Mouse (Mus musculus): ENCODE data around the gene Tead3. TPM values are rescaled to one million over a fixed set of nuclear protein-coding genes. Genes with fewer than 3 reads are reported as not detected.
"Not testable (repeated sequence)": the region's sequence is repeated elsewhere in the genome, so short reads cannot be mapped to it uniquely, and the experiment has no call there.

Gene Tead3
- polyA plus RNA-seq, 1 experiment from 2014 or later, result 7.2 TPM

DNA sequence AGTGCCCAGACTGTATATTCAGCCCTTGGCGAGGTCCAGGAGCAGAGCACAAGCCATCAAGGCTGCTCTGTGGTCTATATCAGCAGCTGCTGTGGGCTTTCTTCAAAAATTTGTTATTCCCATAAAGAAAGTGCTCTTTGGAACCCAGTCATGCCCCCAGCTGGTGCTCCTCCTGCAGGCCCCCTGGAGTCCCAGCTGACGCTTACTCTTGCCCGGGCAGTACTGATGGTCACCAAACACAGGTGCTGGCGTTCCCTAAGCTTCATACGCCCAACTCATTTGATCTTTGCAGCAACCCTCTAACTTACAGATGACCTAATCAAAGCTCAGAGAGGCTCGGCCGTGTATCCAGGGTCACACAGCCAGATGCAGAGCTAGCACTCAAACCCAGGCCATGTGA is 13.1 kb downstream of the Tead3 start:
- 90% methylated on average over 7 of the region's 7 CpGs for WGBS
- H3K27ac ChIP-seq (replicated peaks in 1 of 2; ENCODE audit: control insufficient read depth in 1 of 2, insufficient read depth in 1 of 2, low read depth in 2 of 2, low read length in 2 of 2), result no peak overlapping the region
- H3K27me3 ChIP-seq (ENCODE audit: control insufficient read depth, insufficient read depth, low read length), result no peaks in the 10 kb centered on the region
- H3K36me3 ChIP-seq (ENCODE audit: control insufficient read depth, insufficient read depth, low read length), result peaks cover 56% of the 10 kb centered on the region
- no peak overlapping the region for H3K4me2 ChIP-seq (ENCODE audit: low read length)
- H3K9ac ChIP-seq (ENCODE audit: low read length), result no peak overlapping the region
- H3K9me3 ChIP-seq (ENCODE audit: control insufficient read depth, low read length), result no peaks in the 10 kb centered on the region
- H3K4me3 ChIP-seq (ENCODE audit: control insufficient read depth in 1 of 2, insufficient read depth in 1 of 2, low read depth in 1 of 2, low read length in 2 of 2), result no peak overlapping the region
- peaks cover 27 to 41% of the 10 kb centered on the region in 2 experiments for H3K4me1 ChIP-seq (ENCODE audit: control insufficient read depth in 2 of 2, insufficient read depth in 2 of 2, low read length in 2 of 2)
- no peak for ATAC-seq (ENCODE audit: insufficient number of reproducible peaks, insufficient read depth, low FRiP score, low read depth)

GRCm38 (mm10) chr17:28335267-28335666 is 15.3 kb downstream of the Tead3 start:
- H3K9me3 ChIP-seq (ENCODE audit: control insufficient read depth, low read length), result no peaks in the 10 kb centered on the region
- no peak overlapping the region for H3K27ac ChIP-seq (replicated peaks in 1 of 2; ENCODE audit: control insufficient read depth in 1 of 2, insufficient read depth in 1 of 2, low read depth in 2 of 2, low read length in 2 of 2)
- H3K4me1 ChIP-seq (ENCODE audit: control insufficient read depth in 2 of 2, insufficient read depth in 2 of 2, low read length in 2 of 2), result peaks cover 21 to 33% of the 10 kb centered on the region in 2 experiments
- H3K4me2 ChIP-seq (ENCODE audit: low read length), result no peak overlapping the region
- WGBS, result 74% methylated on average over 10 of the region's 10 CpGs
- H3K9ac ChIP-seq (ENCODE audit: low read length), result no peak overlapping the region
- no peaks in the 10 kb centered on the region for H3K27me3 ChIP-seq (ENCODE audit: control insufficient read depth, insufficient read depth, low read length)
- peaks cover 78% of the 10 kb centered on the region for H3K36me3 ChIP-seq (ENCODE audit: control insufficient read depth, insufficient read depth, low read length)
- ATAC-seq (ENCODE audit: insufficient number of reproducible peaks, insufficient read depth, low FRiP score, low read depth), result no peak
- no peak overlapping the region for H3K4me3 ChIP-seq (ENCODE audit: control insufficient read depth in 1 of 2, insufficient read depth in 1 of 2, low read depth in 1 of 2, low read length in 2 of 2)

DNA sequence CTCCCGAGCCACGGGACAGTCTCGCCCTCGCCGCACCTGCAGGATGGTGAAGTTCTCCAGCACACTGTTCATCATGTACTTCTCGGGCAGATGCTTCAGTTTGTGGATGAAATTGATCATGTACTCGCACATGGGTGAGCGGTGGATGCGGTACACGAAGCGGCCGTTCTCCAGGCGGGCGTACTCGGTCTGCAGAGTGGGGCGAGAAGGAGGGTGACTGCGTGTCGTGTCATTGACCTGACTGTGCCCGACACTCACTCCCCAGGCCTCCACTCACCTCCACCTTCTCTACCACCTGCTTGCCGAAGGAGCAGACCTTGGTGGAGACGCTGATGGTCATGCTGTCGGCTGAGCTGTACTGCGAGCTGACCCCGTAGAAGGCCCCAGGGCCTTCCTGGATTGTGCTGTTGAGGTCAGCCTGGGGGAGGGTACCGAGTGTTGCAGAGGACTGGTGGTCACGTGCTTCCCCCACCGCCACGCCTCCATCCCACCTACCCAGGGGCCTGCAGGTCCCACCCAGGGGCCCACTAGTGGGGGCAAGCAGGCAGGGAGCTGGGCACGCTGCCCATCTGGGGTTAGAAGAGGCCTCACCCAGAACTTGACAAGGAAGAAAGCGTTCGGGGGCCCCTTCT is 17.6 kb downstream of the Tead3 start:
- Histone ChIP-seq H3K27me3 (ENCODE audit: control insufficient read depth, insufficient read depth, low read length) (no peaks in the 10 kb centered on the region), H3K36me3 (ENCODE audit: control insufficient read depth, insufficient read depth, low read length) (peaks cover 68% of the 10 kb centered on the region), H3K9me3 (ENCODE audit: control insufficient read depth, low read length) (no peaks in the 10 kb centered on the region), H3K27ac (replicated peaks in 1 of 2; ENCODE audit: control insufficient read depth in 1 of 2, insufficient read depth in 1 of 2, low read depth in 2 of 2, low read length in 2 of 2) (peak overlapping the region; percentile 11 to 23; a peak in 1 of 4 replicates), H3K4me2 (ENCODE audit: low read length) (peak overlapping the region; percentile 31), H3K9ac (ENCODE audit: low read length) (peak overlapping the region; percentile 22; the same call in 1 of the 2 replicates), H3K4me1 (ENCODE audit: control insufficient read depth in 2 of 2, insufficient read depth in 2 of 2, low read length in 2 of 2) (peaks cover 27 to 38% of the 10 kb centered on the region in 2 experiments), H3K4me3 (ENCODE audit: control insufficient read depth in 1 of 2, insufficient read depth in 1 of 2, low read depth in 1 of 2, low read length in 2 of 2) (no peak overlapping the region)
- 51% methylated on average over 31 of the region's 31 CpGs for WGBS
- ATAC-seq (ENCODE audit: insufficient number of reproducible peaks, insufficient read depth, low FRiP score, low read depth), result no peak; the same call in 1 of the 2 replicates

DNA sequence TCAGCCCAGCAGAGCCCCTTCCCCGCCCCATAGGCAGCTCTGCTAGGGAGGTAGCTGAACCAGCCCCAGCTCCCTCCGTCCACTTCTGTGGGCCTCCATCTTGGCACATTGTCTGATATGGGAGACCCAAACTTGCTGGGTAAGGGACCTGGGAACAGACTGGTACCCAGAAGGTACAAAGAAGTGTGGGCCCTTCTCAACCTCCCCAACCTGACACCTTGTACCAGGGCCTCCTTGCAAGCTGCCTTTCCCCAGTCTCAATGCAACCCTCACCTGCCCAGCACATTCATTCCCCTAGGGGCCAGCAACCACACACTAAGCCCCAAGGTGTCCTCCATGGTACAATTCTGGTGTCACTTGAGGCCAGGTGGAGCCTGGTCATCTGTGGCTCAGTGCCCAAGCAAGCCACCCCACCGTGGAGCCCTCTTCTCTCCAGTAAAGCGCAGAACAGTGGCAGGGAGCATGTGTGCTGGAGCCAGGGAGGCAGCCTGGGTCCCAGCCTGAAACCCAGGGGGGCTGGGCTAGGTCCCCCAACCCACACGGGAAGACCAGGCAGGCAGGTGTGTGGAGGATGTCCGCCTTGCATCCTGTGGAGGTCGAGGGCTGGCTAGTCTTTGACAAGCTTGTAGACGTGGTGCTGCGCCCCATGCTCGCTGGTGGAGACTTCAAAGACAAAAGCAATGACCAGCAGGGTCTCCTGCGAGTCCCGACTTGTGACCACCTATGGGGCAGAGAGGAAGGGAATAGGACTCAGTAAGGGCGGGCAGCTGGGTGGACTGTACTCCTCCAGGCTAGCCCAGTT is 18.3 kb downstream of the Tead3 start:
- H3K27ac ChIP-seq (replicated peaks in 1 of 2; ENCODE audit: control insufficient read depth in 1 of 2, insufficient read depth in 1 of 2, low read depth in 2 of 2, low read length in 2 of 2), result 0 out of 4 replicates have a peak overlapping the region, but pooled peaks of 1 of the 2 experiments have one; percentile 11
- no peak overlapping the region for H3K4me3 ChIP-seq (ENCODE audit: control insufficient read depth in 1 of 2, insufficient read depth in 1 of 2, low read depth in 1 of 2, low read length in 2 of 2)
- no peak overlapping the region; the same call in 1 of the 2 replicates for H3K9ac ChIP-seq (ENCODE audit: low read length)
- no peak overlapping the region for H3K4me2 ChIP-seq (ENCODE audit: low read length)
- no peaks in the 10 kb centered on the region for H3K9me3 ChIP-seq (ENCODE audit: control insufficient read depth, low read length)
- peaks cover 33 to 45% of the 10 kb centered on the region in 2 experiments for H3K4me1 ChIP-seq (ENCODE audit: control insufficient read depth in 2 of 2, insufficient read depth in 2 of 2, low read length in 2 of 2)
- no peaks in the 10 kb centered on the region for H3K27me3 ChIP-seq (ENCODE audit: control insufficient read depth, insufficient read depth, low read length)
- peaks cover 61% of the 10 kb centered on the region for H3K36me3 ChIP-seq (ENCODE audit: control insufficient read depth, insufficient read depth, low read length)
- WGBS, result 52% methylated on average over 12 of the region's 13 CpGs
- ATAC-seq (ENCODE audit: insufficient number of reproducible peaks, insufficient read depth, low FRiP score, low read depth), result no peak

DNA sequence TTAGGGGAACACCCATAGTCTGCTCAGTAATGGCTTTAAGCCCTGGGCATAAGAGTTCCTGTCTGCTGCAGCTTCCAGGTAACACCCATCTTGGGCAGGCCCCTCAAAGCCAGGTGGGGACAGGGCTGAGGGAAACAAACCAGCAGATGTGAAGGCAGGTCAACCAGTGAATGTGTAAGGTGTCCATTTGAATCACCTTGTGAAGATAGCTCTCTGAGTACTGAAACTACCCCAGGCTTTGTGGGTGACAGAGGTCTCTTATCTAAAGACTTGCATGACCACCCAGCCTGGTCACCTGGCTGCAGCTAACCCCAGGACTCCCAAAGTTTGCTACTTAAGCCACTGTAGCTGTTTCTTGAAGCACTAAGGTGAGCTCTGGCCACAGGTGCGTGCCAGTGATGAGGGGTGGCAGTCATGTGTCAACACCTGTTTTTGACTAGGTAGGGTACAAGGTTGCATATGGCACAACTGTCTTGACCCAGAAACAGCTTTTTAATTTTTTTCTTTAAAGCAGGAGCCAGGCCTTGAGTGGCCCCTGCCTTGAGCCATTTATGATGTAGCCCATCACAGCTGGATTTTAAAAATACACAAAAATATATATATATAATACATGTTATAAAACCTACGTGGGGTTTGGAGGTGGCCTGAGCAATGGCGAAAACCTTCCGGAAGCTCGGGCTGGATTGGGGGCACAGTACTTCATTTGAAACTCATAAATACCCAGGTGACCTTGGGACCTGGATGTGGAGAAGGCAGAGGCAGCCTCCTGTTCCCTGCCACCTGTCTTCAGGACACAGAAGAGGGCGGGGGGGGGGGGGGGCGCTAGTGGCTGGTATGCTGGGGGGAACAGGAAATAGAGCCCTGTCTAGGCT is 19.1 kb downstream of the Tead3 start:
- Histone ChIP-seq H3K4me1 (ENCODE audit: control insufficient read depth in 2 of 2, insufficient read depth in 2 of 2, low read length in 2 of 2) (peaks cover 34 to 45% of the 10 kb centered on the region in 2 experiments), H3K4me3 (ENCODE audit: control insufficient read depth in 1 of 2, insufficient read depth in 1 of 2, low read depth in 1 of 2, low read length in 2 of 2) (no peak overlapping the region), H3K9me3 (ENCODE audit: control insufficient read depth, low read length) (no peaks in the 10 kb centered on the region), H3K4me2 (ENCODE audit: low read length) (no peak overlapping the region), H3K27ac (replicated peaks in 1 of 2; ENCODE audit: control insufficient read depth in 1 of 2, insufficient read depth in 1 of 2, low read depth in 2 of 2, low read length in 2 of 2) (0 out of 4 replicates have a peak overlapping the region, but pooled peaks of 1 of the 2 experiments have one; percentile 3), H3K36me3 (ENCODE audit: control insufficient read depth, insufficient read depth, low read length) (peaks cover 59% of the 10 kb centered on the region), H3K9ac (ENCODE audit: low read length) (no peak overlapping the region; the same call in 1 of the 2 replicates), H3K27me3 (ENCODE audit: control insufficient read depth, insufficient read depth, low read length) (no peaks in the 10 kb centered on the region)
- ATAC-seq (ENCODE audit: insufficient number of reproducible peaks, insufficient read depth, low FRiP score, low read depth), result no peak
- 49% methylated on average over 5 of the region's 7 CpGs for WGBS

- Histone ChIP-seq H3K4me2 (ENCODE audit: low read length) (peak overlapping the region; percentile 93), H3K36me3 (ENCODE audit: control insufficient read depth, insufficient read depth, low read length) (peaks cover 52% of the 10 kb centered on the region), H3K4me1 (ENCODE audit: control insufficient read depth in 2 of 2, insufficient read depth in 2 of 2, low read length in 2 of 2) (peaks cover 34 to 45% of the 10 kb centered on the region in 2 experiments)
- H3K9ac ChIP-seq (ENCODE audit: low read length); H3K27me3 ChIP-seq (ENCODE audit: control insufficient read depth, insufficient read depth, low read length); H3K27ac ChIP-seq (replicated peaks in 1 of 2; ENCODE audit: control insufficient read depth in 1 of 2, insufficient read depth in 1 of 2, low read depth in 2 of 2, low read length in 2 of 2); H3K9me3 ChIP-seq (ENCODE audit: control insufficient read depth, low read length); H3K4me3 ChIP-seq (ENCODE audit: control insufficient read depth in 1 of 2, insufficient read depth in 1 of 2, low read depth in 1 of 2, low read length in 2 of 2); ATAC-seq (ENCODE audit: insufficient number of reproducible peaks, insufficient read depth, low FRiP score, low read depth): not testable (repeated sequence)
- 64% methylated on average over 6 of the region's 8 CpGs for WGBS
Measured at GRCm38 (mm10) chr17:28330590-28330989, 20.0 kb downstream of the Tead3 start.

DNA sequence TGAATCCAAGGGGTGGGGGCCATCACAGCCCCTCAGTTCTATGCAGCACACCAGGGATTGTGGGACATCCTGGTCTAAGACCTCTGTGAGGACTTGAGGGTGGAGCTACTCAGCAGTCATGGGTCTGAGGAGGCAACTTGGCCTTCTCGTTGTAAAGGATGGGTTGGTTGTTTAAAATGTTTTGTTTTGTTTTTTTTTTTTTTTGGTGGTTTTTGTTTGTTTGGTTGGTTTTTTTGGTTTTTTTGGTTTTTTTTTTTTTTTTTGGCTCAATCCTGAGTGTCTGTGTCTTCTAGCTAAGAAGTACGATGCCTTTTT is 20.4 kb downstream of the Tead3 start:
- peak overlapping the region; percentile 98 for H3K9ac ChIP-seq (ENCODE audit: low read length)
- peak overlapping the region in 1 of 2 experiments; percentile 91; a peak in 1 of 4 replicates for H3K27ac ChIP-seq (replicated peaks in 1 of 2; ENCODE audit: control insufficient read depth in 1 of 2, insufficient read depth in 1 of 2, low read depth in 2 of 2, low read length in 2 of 2)
- peak overlapping the region; percentile 85 to 88; a peak in 3 of 4 replicates for H3K4me3 ChIP-seq (ENCODE audit: control insufficient read depth in 1 of 2, insufficient read depth in 1 of 2, low read depth in 1 of 2, low read length in 2 of 2)
- no peaks in the 10 kb centered on the region for H3K9me3 ChIP-seq (ENCODE audit: control insufficient read depth, low read length)
- WGBS, result 56% methylated on average over 2 of the region's 2 CpGs
- peaks cover 48% of the 10 kb centered on the region for H3K36me3 ChIP-seq (ENCODE audit: control insufficient read depth, insufficient read depth, low read length)
- peak overlapping the region; percentile 93 for H3K4me2 ChIP-seq (ENCODE audit: low read length)
- H3K27me3 ChIP-seq (ENCODE audit: control insufficient read depth, insufficient read depth, low read length), result no peaks in the 10 kb centered on the region
- peaks cover 34 to 45% of the 10 kb centered on the region in 2 experiments for H3K4me1 ChIP-seq (ENCODE audit: control insufficient read depth in 2 of 2, insufficient read depth in 2 of 2, low read length in 2 of 2)
- no peak for ATAC-seq (ENCODE audit: insufficient number of reproducible peaks, insufficient read depth, low FRiP score, low read depth)

All from heart, embryonic 14.5 days (tissue).